Mouse (Mus musculus): Measurements from ENCODE around the gene Mbnl2.

DNA sequence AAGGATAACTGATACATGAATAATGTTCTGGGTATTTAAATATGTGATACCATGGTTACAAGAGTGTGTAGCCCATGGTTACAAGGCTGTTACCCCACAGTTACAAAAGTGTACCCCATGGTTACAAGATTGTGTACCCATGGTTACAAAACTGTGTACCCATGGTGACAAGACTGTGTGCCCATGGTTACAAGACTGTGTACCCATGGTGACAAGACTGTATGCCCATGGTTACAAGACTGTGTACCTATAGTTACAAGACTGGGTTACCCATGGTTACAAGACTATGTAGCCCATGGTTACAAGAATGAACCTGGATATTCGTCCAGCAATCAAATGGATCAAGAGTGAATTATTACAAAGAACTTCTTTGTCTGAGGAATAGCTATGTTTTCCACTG lies 16.0 kb upstream of the Mbnl2 start:
- TF ChIP-seq CTCF (IDR thresholded peaks at IDR 0.05; ENCODE audit: extremely low read depth, insufficient read length, insufficient replicate concordance, low read depth, low read length) (no peak), POLR2A (IDR thresholded peaks at IDR 0.05; ENCODE audit: low read depth, low read length) (no peak)

All from small intestine, adult 2 months (tissue).